Mouse (Mus musculus): ENCODE data around the gene Fam189a1. TPM values are rescaled to one million over a fixed set of nuclear protein-coding genes. Genes with fewer than 3 reads are reported as not detected.
A peak's percentile ranks its signal among the peaks of the same experiment; 100 is the strongest.

Fam189a1 gene
- polyA plus RNA-seq (2014; fragmentation: Nextera tagmentation; extraction: Ambion mirVana), result 0.46 and 0.50 TPM in 2 replicates

- Histone ChIP-seq H3K27me3 (ENCODE audit: insufficient read depth, low read length) (peaks cover 59% of the 10 kb centered on the region), H3K9me3 (ENCODE audit: low read depth, low read length) (no peaks in the 10 kb centered on the region), H3K36me3 (ENCODE audit: insufficient read depth) (no peaks in the 10 kb centered on the region), H3K4me2 (peak within 1 kb of the TSS; percentile 99), H3K4me1 (ENCODE audit: insufficient read depth) (no peaks in the 10 kb centered on the region), H3K4me3 (ENCODE audit: low read depth, low read length) (peak within 1 kb of the TSS; percentile 55), H3K9ac (peak within 1 kb of the TSS; percentile 49), H3K27ac (ENCODE audit: low read depth) (no peak within 1 kb of the TSS)
- DNase-seq (peak; percentile 71), ATAC-seq (ENCODE audit: insufficient read depth) (peak; percentile 84)
- TF ChIP-seq CTCF (IDR thresholded peaks at IDR 0.05; ENCODE audit: low read depth), result no peak
- WGBS, result under 1% methylated on average over 48 of the region's 50 CpGs
Observed at GRCm38 (mm10) chr7:65156514-65156911, at the start of gene Fam189a1. Fam189a1 (minus strand) TSS chr7:65156570.

GRCm38 (mm10) chr7:65206021-65206420 is 49.7 kb upstream of the Fam189a1 start:
- H3K27me3 ChIP-seq (ENCODE audit: insufficient read depth, low read length), result no peaks in the 10 kb centered on the region
- DNase-seq (no peak), ATAC-seq (ENCODE audit: insufficient read depth) (no peak)
- no peak overlapping the region for H3K27ac ChIP-seq (ENCODE audit: low read depth)
- H3K4me2 ChIP-seq, result no peak overlapping the region
- TF ChIP-seq CTCF (IDR thresholded peaks at IDR 0.05; ENCODE audit: low read depth), result no peak
- H3K36me3 ChIP-seq (ENCODE audit: insufficient read depth), result no peaks in the 10 kb centered on the region
- no peak overlapping the region for H3K9ac ChIP-seq
- whole genome bisulfite sequencing, result 82% methylated on average over 6 of the region's 6 CpGs
- no peaks in the 10 kb centered on the region for H3K9me3 ChIP-seq (ENCODE audit: low read depth, low read length)
- no peaks in the 10 kb centered on the region for H3K4me1 ChIP-seq (ENCODE audit: insufficient read depth)
- H3K4me3 ChIP-seq (ENCODE audit: low read depth, low read length), result no peak overlapping the region

GRCm38 (mm10) chr7:65202719-65203118 is 46.3 kb upstream of the Fam189a1 start:
- no peaks in the 10 kb centered on the region for H3K9me3 ChIP-seq (ENCODE audit: low read depth, low read length)
- H3K4me1 ChIP-seq (ENCODE audit: insufficient read depth), result no peaks in the 10 kb centered on the region
- H3K27me3 ChIP-seq (ENCODE audit: insufficient read depth, low read length), result no peaks in the 10 kb centered on the region
- ATAC-seq (ENCODE audit: insufficient read depth), result no peak
- H3K9ac ChIP-seq, result no peak overlapping the region
- TF ChIP-seq CTCF (IDR thresholded peaks at IDR 0.05; ENCODE audit: low read depth), result no peak
- DNase-seq, result no peak
- H3K4me3 ChIP-seq (ENCODE audit: low read depth, low read length), result no peak overlapping the region
- H3K36me3 ChIP-seq (ENCODE audit: insufficient read depth), result no peaks in the 10 kb centered on the region
- 82% methylated on average over 10 of the region's 10 CpGs for WGBS
- no peak overlapping the region for H3K27ac ChIP-seq (ENCODE audit: low read depth)
- no peak overlapping the region for H3K4me2 ChIP-seq

- WGBS, result 47% methylated on average over 5 of the region's 5 CpGs
- ATAC-seq (ENCODE audit: insufficient read depth), result no peak
- H3K4me1 ChIP-seq (ENCODE audit: insufficient read depth), result no peaks in the 10 kb centered on the region
- H3K4me2 ChIP-seq, result no peak overlapping the region
- TF ChIP-seq CTCF (IDR thresholded peaks at IDR 0.05; ENCODE audit: low read depth), result no peak
- DNase-seq, result no peak
- no peaks in the 10 kb centered on the region for H3K27me3 ChIP-seq (ENCODE audit: insufficient read depth, low read length)
- H3K27ac ChIP-seq (ENCODE audit: low read depth), result no peak overlapping the region
- no peak overlapping the region for H3K4me3 ChIP-seq (ENCODE audit: low read depth, low read length)
- no peak overlapping the region for H3K9ac ChIP-seq
- H3K9me3 ChIP-seq (ENCODE audit: low read depth, low read length), result no peaks in the 10 kb centered on the region
- no peaks in the 10 kb centered on the region for H3K36me3 ChIP-seq (ENCODE audit: insufficient read depth)
Observed at GRCm38 (mm10) chr7:65180694-65181093, 24.3 kb upstream of the Fam189a1 start.

- no peak overlapping the region for H3K9ac ChIP-seq
Observed at GRCm38 (mm10) chr7:65170762-65171161, 14.4 kb upstream of the Fam189a1 start.

GRCm38 (mm10) chr7:65157031-65158025 is 958 bp upstream of the Fam189a1 start:
- Histone ChIP-seq H3K36me3 (ENCODE audit: insufficient read depth) (no peaks in the 10 kb centered on the region), H3K27ac (ENCODE audit: low read depth) (no peak overlapping the region), H3K9ac (no peak overlapping the region), H3K9me3 (ENCODE audit: low read depth, low read length) (no peaks in the 10 kb centered on the region), H3K4me1 (ENCODE audit: insufficient read depth) (no peaks in the 10 kb centered on the region), H3K27me3 (ENCODE audit: insufficient read depth, low read length) (peaks cover 59% of the 10 kb centered on the region), H3K4me2 (peak overlapping the region; percentile 99), H3K4me3 (ENCODE audit: low read depth, low read length) (peak overlapping the region; percentile 55)
- DNase-seq (no peak), ATAC-seq (ENCODE audit: insufficient read depth) (no peak)
- 11% methylated on average over 16 of the region's 16 CpGs for WGBS
- no peak for TF ChIP-seq CTCF (IDR thresholded peaks at IDR 0.05; ENCODE audit: low read depth)

More at GRCm38 (mm10) chr7:65170762-65171161, 14.4 kb upstream of the Fam189a1 start:
- H3K4me2 ChIP-seq, result no peak overlapping the region
- no peak overlapping the region for H3K27ac ChIP-seq (ENCODE audit: low read depth)
- 74% methylated on average over 4 of the region's 4 CpGs for WGBS
- H3K36me3 ChIP-seq (ENCODE audit: insufficient read depth), result no peaks in the 10 kb centered on the region
- ATAC-seq (ENCODE audit: insufficient read depth), result no peak
- H3K9me3 ChIP-seq (ENCODE audit: low read depth, low read length), result no peaks in the 10 kb centered on the region
- no peak for TF ChIP-seq CTCF (IDR thresholded peaks at IDR 0.05; ENCODE audit: low read depth)
- H3K4me3 ChIP-seq (ENCODE audit: low read depth, low read length), result no peak overlapping the region
- H3K4me1 ChIP-seq (ENCODE audit: insufficient read depth), result no peaks in the 10 kb centered on the region
- no peak for DNase-seq
- no peaks in the 10 kb centered on the region for H3K27me3 ChIP-seq (ENCODE audit: insufficient read depth, low read length)

Data from lung, embryonic 14.5 days (tissue).